Mouse (Mus musculus): ENCODE results near the gene Rabif.
A peak's percentile ranks its signal among the peaks of the same experiment; 100 is the strongest.

Gene Rabif

GRCm38 (mm10) chr1:134552396-134552795 lies 57.9 kb downstream of the Rabif start:
- DNase-seq (ENCODE audit: low read depth, low spot score), result no peak

- DNase-seq (ENCODE audit: low read depth, low spot score), result no peak
Observed at GRCm38 (mm10) chr1:134555240-134555870, 60.9 kb downstream of the Rabif start.

- DNase-seq (ENCODE audit: low read depth, low spot score), result no peak
Observed at GRCm38 (mm10) chr1:134555871-134556670, 61.6 kb downstream of the Rabif start.

- DNase-seq (ENCODE audit: low read depth, low spot score), result peak; percentile 94
Observed at GRCm38 (mm10) chr1:134556671-134557218, 62.3 kb downstream of the Rabif start.
